Mouse (Mus musculus) cerebellum, postnatal 36 days (tissue): ENCODE measurements around the gene Prkaca.
"Not testable (repeated sequence)": the region's sequence is repeated elsewhere in the genome, so short reads cannot be mapped to it uniquely, and the experiment has no call there.

Experiments used
- DNase-seq, 2 experiments: peaks; one replicate each; pipeline ENCODE4 v3.0.0; 2021 to 2022; ENCODE audit warnings: mixed read lengths in 2 of 2

Gene Prkaca

GRCm38 (mm10) chr8:83976101-83976630 is 3.4 kb downstream of the Prkaca start:
- no peak for DNase-seq

- DNase-seq: no peak
Measured at GRCm38 (mm10) chr8:83976779-83977350, 4.1 kb downstream of the Prkaca start.

- no peak for DNase-seq
Measured at GRCm38 (mm10) chr8:83977646-83978045, 4.9 kb downstream of the Prkaca start.

- no peak for DNase-seq
Measured at GRCm38 (mm10) chr8:83978200-83978599, 5.4 kb downstream of the Prkaca start.

- no peak for DNase-seq
Measured at GRCm38 (mm10) chr8:83980250-83980649, 7.5 kb downstream of the Prkaca start.

GRCm38 (mm10) chr8:83980845-83981244 is 8.1 kb downstream of the Prkaca start:
- DNase-seq: no peak

- peak in 1 of 2 experiments; percentile 32 for DNase-seq
Measured at GRCm38 (mm10) chr8:83981533-83981932, 8.7 kb downstream of the Prkaca start.

GRCm38 (mm10) chr8:83982449-83982848 is 9.7 kb downstream of the Prkaca start:
- no peak for DNase-seq

GRCm38 (mm10) chr8:83983222-83983621 is 10.4 kb downstream of the Prkaca start:
- DNase-seq: not testable (repeated sequence)

- DNase-seq: no peak
Measured at GRCm38 (mm10) chr8:83989243-83989642, 16.4 kb downstream of the Prkaca start.

GRCm38 (mm10) chr8:83990170-83990569 is 17.4 kb downstream of the Prkaca start:
- DNase-seq: no peak

GRCm38 (mm10) chr8:83992488-83992887 is 19.7 kb downstream of the Prkaca start:
- no peak for DNase-seq

- DNase-seq: no peak
Measured at GRCm38 (mm10) chr8:83994030-83994429, 21.2 kb downstream of the Prkaca start.

GRCm38 (mm10) chr8:83995973-83996372 is 23.2 kb downstream of the Prkaca start:
- no peak for DNase-seq

- DNase-seq: peak; percentile 72 to 86
Measured at GRCm38 (mm10) chr8:83996567-83997505, 24.0 kb downstream of the Prkaca start.

- peak; percentile 53 to 56 for DNase-seq
Measured at GRCm38 (mm10) chr8:83997511-83998141, 24.8 kb downstream of the Prkaca start, which contains the start of gene Samd1. TSS of gene Samd1 (plus strand) at chr8:83997672.

- DNase-seq: peak in 1 of 2 experiments; percentile 51
Measured at GRCm38 (mm10) chr8:83998231-83999056, 25.7 kb downstream of the Prkaca start.

- no peak for DNase-seq
Measured at GRCm38 (mm10) chr8:83999057-83999705, 26.4 kb downstream of the Prkaca start.

- DNase-seq: no peak
Measured at GRCm38 (mm10) chr8:83999825-84000224, 27.0 kb downstream of the Prkaca start.

- no peak for DNase-seq
Measured at GRCm38 (mm10) chr8:84001281-84002000, 28.6 kb downstream of the Prkaca start, which contains the start of gene 1700067K01Rik. TSS of gene 1700067K01Rik (plus strand) at chr8:84001502.
